Mouse (Mus musculus) brown adipose tissue, adult 24 weeks (tissue): ENCODE data around the gene Thsd4. TPM values are rescaled to one million over a fixed set of nuclear protein-coding genes. Genes with fewer than 3 reads are reported as not detected.
"Not testable (repeated sequence)": the region's sequence is repeated elsewhere in the genome, so short reads cannot be mapped to it uniquely, and the experiment has no call there.

Experiments used
- H3K27ac ChIP-seq: fragments of 200-500 bp; replicated peaks from 2 replicates; pipeline ENCODE4 v1.5.1; 2012; ENCODE audit warnings: low read depth, mild to moderate bottlenecking, low read length
- H3K4me1 ChIP-seq: fragments of 200-500 bp; 2 replicates; pipeline ENCODE4 v1.6.1; 2012; ENCODE audit warnings: low read length, mixed read lengths; ENCODE audit not compliant: control insufficient read depth, insufficient read depth, insufficient read length
- H3K4me3 ChIP-seq: fragments of 200-500 bp; 2 replicates; pipeline ENCODE4 v1.5.1; 2012; ENCODE audit warnings: low read depth, mild to moderate bottlenecking, low read length, moderate library complexity; ENCODE audit not compliant: insufficient read depth
- polyA plus RNA-seq: library from polyadenylated mRNA; stranded (reverse); fragments of >200 nt; gene quantifications from 2 replicates; pipeline ENCODE4 v1.2.4, GENCODE M21; 2012; ENCODE audit not compliant: missing spikeins, insufficient read depth, insufficient read length

Thsd4 gene
- polyA plus RNA-seq, 1 experiment: 0.24 TPM

DNA sequence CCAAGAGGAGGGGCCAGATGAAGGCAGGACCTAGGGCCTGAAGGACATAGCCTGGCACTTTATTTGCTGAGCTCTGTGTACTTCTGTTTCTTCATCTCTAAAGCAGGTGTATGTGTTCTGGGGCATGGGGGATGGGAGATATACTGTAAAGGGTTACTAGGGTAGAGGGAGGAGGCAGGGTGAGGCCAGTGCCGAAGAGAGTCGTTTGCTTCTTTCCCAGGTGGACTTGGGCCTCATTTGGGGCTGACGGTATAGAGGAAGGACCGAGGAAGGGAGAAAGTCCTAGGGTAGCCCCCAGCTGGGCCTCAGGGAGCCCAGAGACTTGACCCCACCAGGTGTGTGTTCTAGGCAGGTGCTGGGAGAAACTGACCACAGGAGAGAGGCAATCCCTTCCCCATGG, 569.9 kb downstream of the Thsd4 start:
- no peaks in the 10 kb centered on the region for H3K4me1 ChIP-seq
- no peak overlapping the region for H3K4me3 ChIP-seq
- H3K27ac ChIP-seq: no peak overlapping the region

- H3K4me3 ChIP-seq: no peak overlapping the region
- no peak overlapping the region for H3K27ac ChIP-seq
- H3K4me1 ChIP-seq: no peaks in the 10 kb centered on the region
These were observed 570.7 kb downstream of the Thsd4 start for GRCm38 (mm10) chr9:59951001-59951750.

DNA sequence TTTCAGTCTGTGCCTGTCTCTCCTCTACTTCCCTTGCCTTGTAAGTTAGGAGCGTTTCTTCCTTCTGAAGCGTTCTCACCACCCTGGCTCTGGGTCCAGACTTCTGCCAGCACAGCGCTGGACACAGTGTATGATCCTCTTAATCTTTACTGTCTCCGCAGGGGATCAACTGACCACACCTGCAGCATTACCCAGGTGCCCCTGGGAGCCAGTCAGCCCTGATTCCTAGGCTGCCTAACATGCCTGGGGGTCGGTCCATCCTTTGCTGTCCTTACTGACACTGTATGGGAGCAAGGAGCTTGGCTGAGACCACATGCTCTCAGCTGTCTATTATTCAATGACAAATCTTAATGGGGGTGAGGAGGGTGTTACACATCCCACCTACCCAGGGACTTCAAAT, 571.9 kb downstream of the Thsd4 start:
- no peaks in the 10 kb centered on the region for H3K4me1 ChIP-seq
- no peak overlapping the region for H3K4me3 ChIP-seq
- no peak overlapping the region for H3K27ac ChIP-seq

- Histone ChIP-seq H3K4me1 (no peaks in the 10 kb centered on the region), H3K4me3 (no peak overlapping the region), H3K27ac (no peak overlapping the region)
These were observed 572.3 kb downstream of the Thsd4 start for GRCm38 (mm10) chr9:59949511-59949910.

DNA sequence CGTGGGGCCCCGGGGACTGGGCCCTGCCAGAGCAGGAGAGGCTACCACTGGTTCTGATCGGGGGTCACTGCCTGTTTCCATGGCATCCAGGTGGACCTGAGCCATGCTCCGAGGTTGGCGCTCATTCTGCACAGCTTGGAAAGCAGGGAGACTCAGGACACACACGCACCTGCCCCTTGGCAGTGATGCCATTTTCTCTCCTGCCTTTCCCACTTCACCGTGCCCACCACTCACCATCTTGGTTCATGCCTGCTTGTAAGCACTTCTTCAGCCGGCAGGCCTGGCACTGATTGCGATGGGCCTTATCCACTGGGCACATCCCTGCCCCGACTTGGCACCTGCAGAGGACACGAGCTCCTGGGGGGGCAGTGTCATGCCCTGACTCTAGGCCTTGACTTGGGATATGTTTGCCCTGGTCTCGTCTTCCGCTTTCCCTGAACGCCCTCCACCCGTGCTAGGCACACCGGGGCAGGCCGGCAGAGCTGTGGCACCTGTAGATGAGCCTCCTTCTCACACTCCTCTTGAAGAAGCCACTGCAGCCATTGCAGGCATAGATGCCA, 573.1 kb downstream of the Thsd4 start:
- Histone ChIP-seq H3K4me1 (peaks cover 4% of the 10 kb centered on the region; the same call in 1 of the 2 replicates), H3K27ac (no peak overlapping the region), H3K4me3 (no peak overlapping the region)

- Histone ChIP-seq H3K4me1 (peaks cover 5% of the 10 kb centered on the region; the same call in 1 of the 2 replicates), H3K4me3 (no peak overlapping the region), H3K27ac (no peak overlapping the region)
These were observed 573.6 kb downstream of the Thsd4 start for GRCm38 (mm10) chr9:59948226-59948625.

GRCm38 (mm10) chr9:59947271-59947670, 574.6 kb downstream of the Thsd4 start:
- Histone ChIP-seq H3K4me1 (peaks cover 5% of the 10 kb centered on the region; the same call in 1 of the 2 replicates), H3K4me3 (no peak overlapping the region), H3K27ac (no peak overlapping the region)

DNA sequence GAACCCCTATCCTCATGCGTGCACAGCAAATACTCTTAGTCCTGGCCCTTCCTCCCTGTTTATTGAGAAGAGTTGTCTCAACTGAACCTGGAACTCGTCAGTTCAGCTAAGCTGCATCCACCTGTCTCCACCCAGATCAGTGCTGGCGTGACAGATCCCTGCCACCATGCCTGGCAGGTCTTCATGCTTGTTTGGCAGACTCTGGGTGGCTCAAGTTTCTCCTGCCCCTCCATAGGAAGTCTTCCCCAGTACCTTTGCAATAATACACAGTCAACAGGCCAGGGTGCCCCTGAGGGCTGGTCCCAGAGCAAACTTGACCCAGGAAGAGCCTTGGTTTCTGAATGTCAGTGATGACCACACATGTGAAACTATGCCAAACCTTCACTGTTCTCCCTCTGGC, 576.6 kb downstream of the Thsd4 start:
- H3K27ac ChIP-seq: no peak overlapping the region
- no peak overlapping the region for H3K4me3 ChIP-seq
- H3K4me1 ChIP-seq: peaks cover 5% of the 10 kb centered on the region; the same call in 1 of the 2 replicates

GRCm38 (mm10) chr9:59943826-59944225, 578.0 kb downstream of the Thsd4 start:
- Histone ChIP-seq H3K27ac (no peak overlapping the region), H3K4me1 (peaks cover 11% of the 10 kb centered on the region), H3K4me3 (no peak overlapping the region)

DNA sequence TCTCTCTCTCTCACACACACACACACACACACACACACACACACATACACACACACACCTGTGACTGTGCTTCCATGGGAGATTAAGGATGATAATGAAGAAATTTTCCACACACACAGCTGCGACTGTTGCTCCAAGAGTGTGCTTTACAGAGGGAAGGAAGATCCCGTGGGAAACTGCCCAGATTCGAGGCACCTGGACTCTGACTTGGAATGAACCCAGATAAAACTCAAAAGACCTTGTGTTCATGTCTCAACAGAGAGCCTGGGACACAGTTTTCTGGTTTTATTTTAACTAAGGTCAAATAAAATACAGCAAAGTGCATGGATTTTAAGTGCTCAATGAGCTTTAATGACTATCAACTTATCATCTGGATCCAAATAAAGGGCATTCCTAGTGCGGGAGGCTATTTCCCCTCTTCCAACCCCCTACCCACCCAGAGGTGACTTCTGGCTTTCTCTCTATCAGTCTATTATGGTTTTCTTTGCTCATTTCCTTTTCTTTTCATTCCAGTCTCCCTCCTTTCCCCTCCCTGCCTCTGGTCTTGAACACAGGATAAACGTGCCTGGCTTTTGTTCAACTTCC, 579.3 kb downstream of the Thsd4 start:
- Histone ChIP-seq H3K4me1 (peaks cover 11% of the 10 kb centered on the region), H3K4me3 (no peak overlapping the region), H3K27ac (no peak overlapping the region)

DNA sequence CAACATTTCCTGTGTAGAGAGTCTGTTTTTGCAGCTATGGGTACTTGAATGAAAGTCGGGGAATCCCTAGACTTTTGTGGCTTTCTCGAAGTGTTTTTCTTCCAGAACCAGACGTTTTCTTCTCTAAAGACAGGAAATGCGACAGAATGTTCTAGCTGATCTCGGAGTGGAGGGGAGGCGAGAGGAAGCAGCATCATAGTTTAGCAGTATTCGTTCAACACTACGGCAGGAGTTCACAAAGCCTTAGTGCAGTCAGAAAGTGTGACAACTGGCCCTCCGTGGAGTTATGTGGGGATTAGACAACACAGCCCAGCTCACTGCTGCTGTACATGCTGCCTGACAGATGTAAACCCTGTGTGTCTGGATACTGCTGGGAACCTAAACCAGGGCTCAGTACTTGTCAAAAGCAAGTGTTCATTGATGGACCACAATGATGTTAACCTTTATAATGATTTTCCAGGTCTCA, 579.9 kb downstream of the Thsd4 start:
- H3K27ac ChIP-seq: no peak overlapping the region
- no peak overlapping the region for H3K4me3 ChIP-seq
- peaks cover 11% of the 10 kb centered on the region for H3K4me1 ChIP-seq

- Histone ChIP-seq H3K27ac (no peak overlapping the region), H3K4me1 (peaks cover 11% of the 10 kb centered on the region)
These were observed 580.6 kb downstream of the Thsd4 start for GRCm38 (mm10) chr9:59940913-59941884.

GRCm38 (mm10) chr9:59939691-59940090, 582.2 kb downstream of the Thsd4 start:
- Histone ChIP-seq H3K27ac (no peak overlapping the region), H3K4me3 (no peak overlapping the region), H3K4me1 (peaks cover 11% of the 10 kb centered on the region)

More at GRCm38 (mm10) chr9:59940913-59941884, 580.6 kb downstream of the Thsd4 start:
- no peak overlapping the region for H3K4me3 ChIP-seq

DNA sequence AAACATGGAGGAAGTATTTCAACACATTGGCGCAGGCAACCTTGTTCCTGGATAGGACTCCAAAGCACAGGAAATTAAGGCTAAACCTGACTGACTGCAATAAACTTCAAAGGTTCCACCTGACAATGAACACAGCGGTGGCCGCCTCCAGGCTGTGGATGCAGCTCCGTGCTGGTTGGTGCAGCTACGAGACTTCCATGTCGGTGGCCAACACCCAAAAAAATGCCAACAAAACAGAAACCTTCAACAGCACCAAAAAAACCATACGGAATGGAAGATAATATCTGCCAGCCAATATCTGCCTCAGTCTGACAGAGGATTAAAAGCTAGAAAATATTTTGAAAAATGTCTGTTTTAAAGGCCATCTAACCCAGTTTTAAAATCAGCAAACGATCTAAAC, 583.3 kb downstream of the Thsd4 start:
- Histone ChIP-seq H3K4me1 (peaks cover 5% of the 10 kb centered on the region; the same call in 1 of the 2 replicates), H3K27ac (no peak overlapping the region), H3K4me3 (no peak overlapping the region)

- not testable (repeated sequence) for H3K27ac ChIP-seq, H3K4me3 ChIP-seq, H3K4me1 ChIP-seq
These were observed 586.0 kb downstream of the Thsd4 start for GRCm38 (mm10) chr9:59935866-59936265.
